Mouse (Mus musculus) stomach, embryonic 16.5 days (tissue): ENCODE results near the gene Tmem80. TPM values are rescaled to one million over a fixed set of nuclear protein-coding genes. Genes with fewer than 3 reads are reported as not detected.
A peak's percentile ranks its signal among the peaks of the same experiment; 100 is the strongest.

Experiments used
- ATAC-seq: fragments of 200-750 bp; cut with Nextera tagmentation; 2 replicates; pipeline ENCODE4 v1.8.0; 2017; ENCODE audit warnings: moderate number of reproducible peaks, moderate TSS enrichment; ENCODE audit not compliant: insufficient read depth, low FRiP score
- H3K27ac ChIP-seq: fragments of 300-500 bp; sonication (generic); 2 replicates; pipeline ENCODE4 v1.5.1; 2014; ENCODE audit warnings: low read length
- H3K27me3 ChIP-seq: fragments of 300-500 bp; sonication (generic); 2 replicates; pipeline ENCODE4 v1.6.1; 2014; ENCODE audit warnings: low read length, control low read depth, mixed read lengths; ENCODE audit not compliant: control insufficient read depth, insufficient read depth
- H3K36me3 ChIP-seq: fragments of 300-500 bp; sonication (generic); 2 replicates; pipeline ENCODE4 v1.6.1; 2014; ENCODE audit warnings: low read length; ENCODE audit not compliant: control insufficient read depth, insufficient read depth
- H3K4me1 ChIP-seq: fragments of 300-500 bp; sonication (generic); 2 replicates; pipeline ENCODE4 v1.6.1; 2014; ENCODE audit warnings: low read length, control low read depth, mixed read lengths; ENCODE audit not compliant: control insufficient read depth, insufficient read depth
- H3K4me2 ChIP-seq: fragments of 300-500 bp; sonication (generic); 2 replicates; pipeline ENCODE4 v1.6.1; 2014; ENCODE audit warnings: low read depth, low read length, mixed read lengths
- H3K4me3 ChIP-seq: fragments of 300-500 bp; sonication (generic); replicated peaks from 2 replicates; pipeline ENCODE4 v1.5.1; 2014; ENCODE audit warnings: mild to moderate bottlenecking, low read length
- H3K9ac ChIP-seq: fragments of 300-500 bp; sonication (generic); 2 replicates; pipeline ENCODE4 v1.6.1; 2014; ENCODE audit warnings: low read length
- H3K9me3 ChIP-seq: fragments of 300-500 bp; sonication (generic); replicated peaks from 2 replicates; pipeline ENCODE4 v1.6.1; 2016; ENCODE audit warnings: low read length, control low read depth; ENCODE audit not compliant: control insufficient read depth
- WGBS: fragments of 180-500 bp; shearing (Covaris S2); extraction: QIAGEN DNeasy Blood & Tissue Kit; methylation state at CpG from one replicate; pipeline ENCODE4 v1.1.7; 2014; 5-methylcytosine and 5-hydroxymethylcytosine counted together
- polyA plus RNA-seq: library from polyadenylated mRNA; unstranded; fragments of >200 nt; fragmentation: Nextera tagmentation; extraction: Ambion mirVana; gene quantifications from 2 replicates; pipeline ENCODE4 v1.2.1, GENCODE M21; 2015

The Tmem80 gene
- polyA plus RNA-seq, 1 experiment from 2014 or later, result 35.9 TPM

- 66% methylated on average over 10 of the region's 10 CpGs for WGBS
- no peak for ATAC-seq
Measured at GRCm38 (mm10) chr7:141341689-141342226, 14.2 kb downstream of the Tmem80 start.

GRCm38 (mm10) chr7:141343230-141343629, 15.7 kb downstream of the Tmem80 start:
- Histone ChIP-seq H3K4me1 (peaks cover 17% of the 10 kb centered on the region), H3K36me3 (no peaks in the 10 kb centered on the region), H3K4me2 (no peak overlapping the region), H3K27me3 (no peaks in the 10 kb centered on the region), H3K9me3 (no peaks in the 10 kb centered on the region), H3K27ac (peak overlapping the region; percentile 4; the same call in 1 of the 2 replicates), H3K4me3 (no peak overlapping the region), H3K9ac (no peak overlapping the region)
- 84% methylated on average over 2 of the region's 2 CpGs for WGBS
- no peak for ATAC-seq

More at GRCm38 (mm10) chr7:141341689-141342226, 14.2 kb downstream of the Tmem80 start:
- Histone ChIP-seq H3K27me3 (no peaks in the 10 kb centered on the region), H3K4me3 (no peak overlapping the region), H3K27ac (peak overlapping the region; percentile 23; the same call in 1 of the 2 replicates), H3K36me3 (no peaks in the 10 kb centered on the region), H3K9ac (peak overlapping the region; percentile 26; the same call in 1 of the 2 replicates), H3K9me3 (no peaks in the 10 kb centered on the region), H3K4me2 (no peak overlapping the region), H3K4me1 (peaks cover 24% of the 10 kb centered on the region)

- Histone ChIP-seq H3K9me3 (no peaks in the 10 kb centered on the region), H3K9ac (no peak overlapping the region), H3K27me3 (no peaks in the 10 kb centered on the region), H3K4me1 (peaks cover 12% of the 10 kb centered on the region), H3K27ac (0 out of 2 replicates have a peak overlapping the region, but pooled peaks have one; percentile 4), H3K4me2 (no peak overlapping the region), H3K4me3 (no peak overlapping the region), H3K36me3 (no peaks in the 10 kb centered on the region)
- ATAC-seq, result no peak
- WGBS, result 56% methylated on average over 7 of the region's 7 CpGs
Measured at GRCm38 (mm10) chr7:141343696-141344095, 16.2 kb downstream of the Tmem80 start.

GRCm38 (mm10) chr7:141344787-141345186, 17.2 kb downstream of the Tmem80 start:
- no peak for ATAC-seq
- H3K36me3 ChIP-seq, result no peaks in the 10 kb centered on the region
- 88% methylated on average over 5 of the region's 5 CpGs for WGBS

GRCm38 (mm10) chr7:141351061-141351460, 23.5 kb downstream of the Tmem80 start:
- Histone ChIP-seq H3K4me1 (no peaks in the 10 kb centered on the region; the same call in 1 of the 2 replicates), H3K9ac (no peak overlapping the region), H3K4me3 (no peak overlapping the region), H3K36me3 (no peaks in the 10 kb centered on the region), H3K4me2 (no peak overlapping the region), H3K27me3 (no peaks in the 10 kb centered on the region), H3K27ac (peak overlapping the region; percentile 39; the same call in 1 of the 2 replicates), H3K9me3 (no peaks in the 10 kb centered on the region)
- WGBS, result 54% methylated on average over 6 of the region's 6 CpGs
- ATAC-seq, result peak; percentile 77

More at GRCm38 (mm10) chr7:141344787-141345186, 17.2 kb downstream of the Tmem80 start:
- H3K9me3 ChIP-seq, result no peaks in the 10 kb centered on the region
- H3K27ac ChIP-seq, result no peak overlapping the region
- no peaks in the 10 kb centered on the region for H3K27me3 ChIP-seq
- H3K4me1 ChIP-seq, result peaks cover 9% of the 10 kb centered on the region; the same call in 1 of the 2 replicates
- H3K4me3 ChIP-seq, result no peak overlapping the region
- no peak overlapping the region for H3K9ac ChIP-seq
- H3K4me2 ChIP-seq, result no peak overlapping the region

GRCm38 (mm10) chr7:141355051-141355450, 27.5 kb downstream of the Tmem80 start:
- Histone ChIP-seq H3K27me3 (no peaks in the 10 kb centered on the region), H3K27ac (no peak overlapping the region), H3K4me2 (no peak overlapping the region), H3K9ac (no peak overlapping the region), H3K36me3 (no peaks in the 10 kb centered on the region), H3K4me3 (no peak overlapping the region), H3K9me3 (no peaks in the 10 kb centered on the region), H3K4me1 (no peaks in the 10 kb centered on the region; the same call in 1 of the 2 replicates)
- 81% methylated on average over 8 of the region's 8 CpGs for WGBS
- ATAC-seq, result no peak

- Histone ChIP-seq H3K9ac (no peak overlapping the region), H3K27ac (no peak overlapping the region), H3K36me3 (no peaks in the 10 kb centered on the region), H3K4me1 (no peaks in the 10 kb centered on the region; the same call in 1 of the 2 replicates), H3K4me3 (no peak overlapping the region), H3K9me3 (no peaks in the 10 kb centered on the region), H3K4me2 (no peak overlapping the region), H3K27me3 (no peaks in the 10 kb centered on the region)
- ATAC-seq, result no peak
- 62% methylated on average over 12 of the region's 12 CpGs for WGBS
Measured at GRCm38 (mm10) chr7:141355626-141356326, 28.2 kb downstream of the Tmem80 start.

GRCm38 (mm10) chr7:141356971-141357370, 29.4 kb downstream of the Tmem80 start:
- ATAC-seq, result no peak
- Histone ChIP-seq H3K27ac (no peak overlapping the region), H3K36me3 (no peaks in the 10 kb centered on the region), H3K4me1 (no peaks in the 10 kb centered on the region), H3K4me2 (no peak overlapping the region), H3K9me3 (no peaks in the 10 kb centered on the region), H3K4me3 (no peak overlapping the region), H3K9ac (no peak overlapping the region), H3K27me3 (no peaks in the 10 kb centered on the region)
- WGBS, result 70% methylated on average over 14 of the region's 14 CpGs

- no peaks in the 10 kb centered on the region for H3K36me3 ChIP-seq
- no peaks in the 10 kb centered on the region for H3K27me3 ChIP-seq
- H3K27ac ChIP-seq, result no peak overlapping the region; the same call in 1 of the 2 replicates
- no peak overlapping the region for H3K4me2 ChIP-seq
- H3K9ac ChIP-seq, result no peak overlapping the region
- H3K4me1 ChIP-seq, result no peaks in the 10 kb centered on the region
- no peak overlapping the region for H3K4me3 ChIP-seq
- H3K9me3 ChIP-seq, result no peaks in the 10 kb centered on the region
- peak; percentile 75 for ATAC-seq
- 16% methylated on average over 24 of the region's 24 CpGs for WGBS
Measured at GRCm38 (mm10) chr7:141361510-141361909, 34.0 kb downstream of the Tmem80 start.
